Mouse (Mus musculus): ENCODE measurements around the gene Cox19. TPM values are rescaled to one million over a fixed set of nuclear protein-coding genes. Genes with fewer than 3 reads are reported as not detected.
A peak's percentile ranks its signal among the peaks of the same experiment; 100 is the strongest.
"Not testable (repeated sequence)": the region's sequence is repeated elsewhere in the genome, so short reads cannot be mapped to it uniquely, and the experiment has no call there.

Gene Cox19
- polyA plus RNA-seq, 1 experiment from 2014 or later, result 61.6 TPM

DNA sequence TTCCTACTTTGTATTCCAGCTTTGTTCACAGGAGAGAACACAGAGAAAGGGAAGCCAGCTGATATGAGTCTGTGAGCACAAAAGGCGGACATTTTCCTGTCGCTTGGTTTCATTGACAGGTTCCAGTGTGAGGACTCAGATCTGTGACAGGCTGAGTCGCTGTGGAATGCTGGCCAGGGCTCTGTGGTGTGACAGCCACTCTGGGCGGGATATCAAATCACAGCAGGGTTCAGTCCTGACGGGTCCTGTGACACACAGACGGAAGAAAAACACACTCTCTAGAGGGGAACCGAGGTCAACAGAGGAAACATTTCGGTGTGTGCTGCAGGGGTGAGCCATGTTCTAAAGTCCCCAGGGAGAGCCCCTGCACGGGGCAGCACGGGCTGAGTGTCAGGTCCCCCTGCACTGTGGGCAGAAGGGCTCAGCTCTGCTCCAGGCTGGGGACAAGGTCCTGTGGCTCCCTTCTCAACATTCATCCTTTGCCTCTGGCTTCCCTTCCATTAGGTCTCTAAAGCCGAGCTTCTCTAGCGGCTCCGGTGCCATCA is 13.3 kb downstream of the Cox19 start:
- peaks cover 11% of the 10 kb centered on the region; the same call in 1 of the 2 replicates for H3K36me3 ChIP-seq (ENCODE audit: insufficient read depth, low read length)

DNA sequence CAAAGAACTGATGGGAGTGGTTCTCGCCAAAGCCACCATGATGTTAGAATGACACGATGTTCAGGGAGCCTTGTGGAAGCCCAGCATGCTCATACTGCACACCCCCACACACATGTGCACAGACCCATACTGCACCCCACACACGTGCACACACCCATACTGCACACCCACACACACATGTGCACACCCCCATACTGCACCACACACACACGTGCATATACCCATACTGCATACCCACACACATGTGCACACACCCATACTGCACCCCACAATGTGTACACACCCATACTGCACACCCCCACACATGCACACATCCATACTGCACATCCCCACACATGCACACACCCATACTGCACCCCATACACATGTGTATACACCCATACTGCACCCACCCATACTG is 15.6 kb downstream of the Cox19 start:
- H3K4me3 ChIP-seq (ENCODE audit: low read depth, low read length), result no peak overlapping the region
- DNase-seq (ENCODE audit: low spot score) (no peak), ATAC-seq (no peak)
- H3K9me3 ChIP-seq (ENCODE audit: low read length), result no peaks in the 10 kb centered on the region
- 90% methylated on average over 4 of the region's 4 CpGs for WGBS
- H3K27me3 ChIP-seq (replicated peaks; ENCODE audit: insufficient read depth, low read length), result no peaks in the 10 kb centered on the region
- H3K9ac ChIP-seq (replicated peaks; ENCODE audit: low read depth), result no peak overlapping the region
- TF ChIP-seq CTCF (IDR thresholded peaks at IDR 0.05) (no peak), EP300 (IDR thresholded peaks at IDR 0.05) (no peak)
- H3K4me2 ChIP-seq (replicated peaks; ENCODE audit: low read depth, low read length), result no peak overlapping the region
- H3K4me1 ChIP-seq (ENCODE audit: insufficient read depth, low read depth, low read length), result no peaks in the 10 kb centered on the region
- peaks cover 4% of the 10 kb centered on the region; the same call in 1 of the 2 replicates for H3K36me3 ChIP-seq (ENCODE audit: insufficient read depth, low read length)
- H3K27ac ChIP-seq (ENCODE audit: low read length), result no peak overlapping the region

More for the DNA sequence above, 13.3 kb downstream of the Cox19 start:
- no peak for DNase-seq (ENCODE audit: low spot score)
- no peak for ATAC-seq
- no peaks in the 10 kb centered on the region for H3K9me3 ChIP-seq (ENCODE audit: low read length)
- H3K4me2 ChIP-seq (replicated peaks; ENCODE audit: low read depth, low read length), result no peak overlapping the region
- H3K27ac ChIP-seq (ENCODE audit: low read length), result no peak overlapping the region
- 65% methylated on average over 12 of the region's 13 CpGs for WGBS
- H3K4me1 ChIP-seq (ENCODE audit: insufficient read depth, low read depth, low read length), result no peaks in the 10 kb centered on the region
- H3K9ac ChIP-seq (replicated peaks; ENCODE audit: low read depth), result no peak overlapping the region
- H3K4me3 ChIP-seq (ENCODE audit: low read depth, low read length), result no peak overlapping the region
- no peaks in the 10 kb centered on the region for H3K27me3 ChIP-seq (replicated peaks; ENCODE audit: insufficient read depth, low read length)
- TF ChIP-seq EP300 (IDR thresholded peaks at IDR 0.05) (no peak), CTCF (IDR thresholded peaks at IDR 0.05) (no peak)

DNA sequence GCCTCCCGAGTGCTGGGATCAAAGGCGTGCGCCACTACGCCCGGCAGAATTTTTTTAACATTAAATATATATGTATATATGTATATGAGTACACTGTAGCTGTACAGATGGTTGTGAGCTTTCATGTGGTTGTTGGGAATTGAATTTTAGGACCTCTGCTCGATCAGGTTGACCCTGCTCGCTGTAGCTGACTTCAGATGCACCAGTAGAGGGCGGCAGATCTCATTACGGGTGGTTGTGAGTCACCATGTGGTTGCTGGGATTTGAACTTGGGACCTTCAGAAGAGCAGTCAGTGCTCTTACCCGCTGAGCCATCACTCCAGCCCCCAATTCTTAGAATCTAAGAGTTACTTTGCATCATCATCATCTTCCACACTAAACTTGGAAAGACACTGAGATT is 16.8 kb downstream of the Cox19 start:
- not testable (repeated sequence) for H3K4me1 ChIP-seq (ENCODE audit: insufficient read depth, low read depth, low read length); H3K27ac ChIP-seq (ENCODE audit: low read length); ATAC-seq; H3K36me3 ChIP-seq (ENCODE audit: insufficient read depth, low read length); DNase-seq (ENCODE audit: low spot score); H3K9ac ChIP-seq (replicated peaks; ENCODE audit: low read depth); H3K4me3 ChIP-seq (ENCODE audit: low read depth, low read length); H3K9me3 ChIP-seq (ENCODE audit: low read length); H3K27me3 ChIP-seq (replicated peaks; ENCODE audit: insufficient read depth, low read length); H3K4me2 ChIP-seq (replicated peaks; ENCODE audit: low read depth, low read length)
- WGBS, result 83% methylated on average over 10 of the region's 10 CpGs
- TF ChIP-seq CTCF (IDR thresholded peaks at IDR 0.05), result 0 out of 2 replicates have a peak, but pooled peaks have one; percentile 25

GRCm38 (mm10) chr5:139333301-139334013 is 17.8 kb downstream of the Cox19 start:
- Histone ChIP-seq H3K36me3 (ENCODE audit: insufficient read depth, low read length) (peaks cover 4% of the 10 kb centered on the region; the same call in 1 of the 2 replicates), H3K4me1 (ENCODE audit: insufficient read depth, low read depth, low read length) (no peaks in the 10 kb centered on the region), H3K4me3 (ENCODE audit: low read depth, low read length) (no peak overlapping the region), H3K4me2 (replicated peaks; ENCODE audit: low read depth, low read length) (no peak overlapping the region), H3K27me3 (replicated peaks; ENCODE audit: insufficient read depth, low read length) (no peaks in the 10 kb centered on the region), H3K9ac (replicated peaks; ENCODE audit: low read depth) (no peak overlapping the region), H3K27ac (ENCODE audit: low read length) (no peak overlapping the region), H3K9me3 (ENCODE audit: low read length) (no peaks in the 10 kb centered on the region)
- DNase-seq (ENCODE audit: low spot score) (peak; percentile 3), ATAC-seq (no peak)
- WGBS, result 77% methylated on average over 16 of the region's 16 CpGs
- TF ChIP-seq EP300 (IDR thresholded peaks at IDR 0.05), result no peak
- no peak for TF ChIP-seq CTCF (IDR thresholded peaks at IDR 0.05)

DNA sequence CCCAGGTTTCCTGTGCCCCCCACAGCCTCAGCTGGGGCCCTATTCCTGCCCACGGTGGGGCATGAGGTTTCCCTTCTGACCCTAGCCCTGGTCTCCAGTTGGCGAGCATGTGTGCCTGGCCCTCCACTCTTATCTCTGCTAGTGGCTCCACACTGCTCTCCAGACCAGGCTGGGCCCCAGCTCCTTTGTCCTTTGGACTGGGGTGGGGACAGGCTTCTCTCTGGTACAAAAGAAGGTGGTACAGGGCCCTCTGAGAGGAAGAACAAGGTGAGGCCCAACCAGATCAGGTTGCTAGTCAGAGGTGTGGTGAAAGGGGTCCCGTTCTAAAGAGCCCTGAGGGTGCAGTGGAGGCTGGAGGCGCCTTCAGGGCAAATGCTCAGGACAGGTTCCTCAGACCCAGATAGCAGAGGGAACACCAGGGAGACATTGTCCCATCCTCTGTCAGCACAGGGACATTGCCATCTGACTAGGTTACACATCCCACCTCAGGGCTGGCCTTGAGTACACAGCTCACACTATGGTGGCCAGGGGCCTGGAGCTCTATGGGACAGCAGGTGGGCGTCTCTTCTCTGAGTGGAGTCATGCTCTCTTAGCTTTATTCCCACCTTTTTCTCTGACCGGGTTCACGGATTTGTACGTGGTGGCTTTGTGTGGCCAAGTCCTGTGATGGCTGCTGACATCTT is 18.5 kb downstream of the Cox19 start:
- no peaks in the 10 kb centered on the region for H3K27me3 ChIP-seq (replicated peaks; ENCODE audit: insufficient read depth, low read length)
- no peaks in the 10 kb centered on the region; the same call in 1 of the 2 replicates for H3K36me3 ChIP-seq (ENCODE audit: insufficient read depth, low read length)
- ATAC-seq (no peak), DNase-seq (ENCODE audit: low spot score) (no peak)
- H3K9me3 ChIP-seq (ENCODE audit: low read length), result no peaks in the 10 kb centered on the region
- H3K4me2 ChIP-seq (replicated peaks; ENCODE audit: low read depth, low read length), result no peak overlapping the region
- WGBS, result 76% methylated on average over 8 of the region's 8 CpGs
- H3K9ac ChIP-seq (replicated peaks; ENCODE audit: low read depth), result no peak overlapping the region
- H3K4me3 ChIP-seq (ENCODE audit: low read depth, low read length), result no peak overlapping the region
- H3K27ac ChIP-seq (ENCODE audit: low read length), result no peak overlapping the region
- no peaks in the 10 kb centered on the region for H3K4me1 ChIP-seq (ENCODE audit: insufficient read depth, low read depth, low read length)
- TF ChIP-seq EP300 (IDR thresholded peaks at IDR 0.05) (no peak), CTCF (IDR thresholded peaks at IDR 0.05) (no peak)

DNA sequence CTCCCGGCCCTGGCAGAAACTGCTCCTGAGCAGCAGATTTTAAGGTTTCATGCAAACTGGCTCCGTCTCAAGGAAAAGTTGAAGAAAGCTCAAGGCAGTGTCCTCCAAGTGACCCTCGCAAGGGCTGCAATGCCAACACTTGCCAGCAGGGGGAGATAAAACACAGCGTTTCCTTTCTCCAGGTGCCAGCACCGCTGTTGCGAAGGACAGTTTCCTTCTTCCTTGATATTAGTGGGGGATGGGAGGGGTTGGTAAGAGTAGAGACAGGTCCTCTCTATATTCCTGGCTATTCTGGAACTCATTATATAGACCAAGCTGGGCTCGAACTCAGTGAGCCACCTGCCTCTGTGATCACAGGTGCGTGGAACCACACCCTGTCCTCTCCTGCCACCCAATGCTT is 19.5 kb downstream of the Cox19 start:
- H3K4me3 ChIP-seq (ENCODE audit: low read depth, low read length), result no peak overlapping the region
- no peaks in the 10 kb centered on the region for H3K27me3 ChIP-seq (replicated peaks; ENCODE audit: insufficient read depth, low read length)
- H3K36me3 ChIP-seq (ENCODE audit: insufficient read depth, low read length), result no peaks in the 10 kb centered on the region; the same call in 1 of the 2 replicates
- H3K4me1 ChIP-seq (ENCODE audit: insufficient read depth, low read depth, low read length), result no peaks in the 10 kb centered on the region
- no peak overlapping the region for H3K27ac ChIP-seq (ENCODE audit: low read length)
- no peaks in the 10 kb centered on the region for H3K9me3 ChIP-seq (ENCODE audit: low read length)
- ATAC-seq, result peak; percentile 51
- 15% methylated on average over 8 of the region's 8 CpGs for WGBS
- H3K9ac ChIP-seq (replicated peaks; ENCODE audit: low read depth), result no peak overlapping the region
- peak; percentile 78 for DNase-seq (ENCODE audit: low spot score)
- no peak overlapping the region for H3K4me2 ChIP-seq (replicated peaks; ENCODE audit: low read depth, low read length)
- peak; percentile 99 for TF ChIP-seq CTCF (IDR thresholded peaks at IDR 0.05)
- no peak for TF ChIP-seq EP300 (IDR thresholded peaks at IDR 0.05)
